Mouse (Mus musculus) bone marrow, adult 2 months (tissue): ENCODE results near the gene Eid3.

Source experiments
- CTCF ChIP-seq: fragments of 200-500 bp; IDR thresholded peaks from 2 replicates; pipeline ENCODE4 v1.5.1; 2011; ENCODE audit warnings: low read length, control low read depth; ENCODE audit not compliant: control insufficient read depth, insufficient read depth
- POLR2A ChIP-seq: fragments of 200-500 bp; IDR thresholded peaks from 2 replicates; pipeline ENCODE4 v1.6.1; 2011; ENCODE audit warnings: low read depth, mild to moderate bottlenecking, control low read depth, low read length, borderline replicate concordance; ENCODE audit not compliant: control insufficient read depth

GRCm38 (mm10) chr10:82863827-82864226 lies 2.6 kb upstream of the Eid3 start:
- TF ChIP-seq CTCF, result no peak
- TF ChIP-seq POLR2A, result no peak
